Mouse (Mus musculus) heart, postnatal 14 days (tissue): ENCODE measurements at regions not wholly inside any gene's neighbourhood (a gene's known extent, or its start where the extent isn't known, plus 50 kb on each side); places are given as distances from the start of the nearest gene placed in this dataset.
A peak's percentile ranks its signal among the peaks of the same experiment; 100 is the strongest.

Experiments
- DNase-seq, 2 experiments: peaks; one replicate each; pipeline ENCODE4 v3.0.0; 2021 to 2022
- intact Hi-C: fragments of 180-260 bp; cut with DNase I; formaldehyde crosslinking; loops from one replicate; pipeline ENCODE4 v1.15.1; 2025

GRCm38 (mm10) chr1:121123436-121123835, 209.0 kb downstream of the Insig2 start:
- intact Hi-C loops: no loop called here
- no peak for DNase-seq

- intact Hi-C loops: no loop called here
- DNase-seq: no peak
Measured at GRCm38 (mm10) chr1:121136284-121136683, 196.1 kb downstream of the Insig2 start.

- intact Hi-C loops: no loop called here
- no peak for DNase-seq
Measured at GRCm38 (mm10) chr1:121136846-121137245, 195.5 kb downstream of the Insig2 start.

GRCm38 (mm10) chr1:121144981-121145380, 187.4 kb downstream of the Insig2 start:
- intact Hi-C loops: no loop called here
- no peak for DNase-seq

- DNase-seq: no peak
- intact Hi-C loops: no loop called here
Measured at GRCm38 (mm10) chr1:121153476-121153875, 178.9 kb downstream of the Insig2 start.

GRCm38 (mm10) chr1:121154616-121155015, 177.8 kb downstream of the Insig2 start:
- intact Hi-C loops: no loop called here
- DNase-seq: no peak

GRCm38 (mm10) chr1:121168651-121169050, 163.7 kb downstream of the Insig2 start:
- no peak for DNase-seq
- intact Hi-C loops: no loop called here

- intact Hi-C loops: loop anchor here (10.0 kb wide), 1 partner anchor 122 kb away; no protein-coding TSS in a partner anchor
- no peak for DNase-seq
Measured at GRCm38 (mm10) chr1:121176541-121176940, 155.8 kb downstream of the Insig2 start.

GRCm38 (mm10) chr1:121177136-121177907, 155.1 kb downstream of the Insig2 start:
- DNase-seq: no peak
- intact Hi-C loops: loop anchor here (10.0 kb wide), 1 partner anchor 123 kb away; no protein-coding TSS in a partner anchor

GRCm38 (mm10) chr1:121177908-121178311, 154.5 kb downstream of the Insig2 start:
- intact Hi-C loops: loop anchor here (10.0 kb wide), 1 partner anchor 123 kb away; no protein-coding TSS in a partner anchor

GRCm38 (mm10) chr1:121178611-121179245, 153.7 kb downstream of the Insig2 start:
- intact Hi-C loops: loop anchor here (10.0 kb wide), 1 partner anchor 124 kb away; no protein-coding TSS in a partner anchor
- DNase-seq: peak in 1 of 2 experiments; percentile 1

More at GRCm38 (mm10) chr1:121177908-121178311, 154.5 kb downstream of the Insig2 start:
- DNase-seq: peak in 1 of 2 experiments; percentile 4

- peak; percentile 73 to 82 for DNase-seq
Measured at GRCm38 (mm10) chr1:121180273-121181030, 151.9 kb downstream of the Insig2 start.

GRCm38 (mm10) chr1:121188895-121189294, 143.5 kb downstream of the Insig2 start:
- no peak for DNase-seq
- intact Hi-C loops: loop anchor here (10.0 kb wide), 1 partner anchor 216 kb away; no protein-coding TSS in a partner anchor

More at GRCm38 (mm10) chr1:121180273-121181030, 151.9 kb downstream of the Insig2 start:
- intact Hi-C loops: loop anchor here (2.0 to 10.0 kb wide), 3 partner anchors 224 to 594 kb away; no protein-coding TSS in a partner anchor

GRCm38 (mm10) chr1:121194800-121195199, 137.6 kb downstream of the Insig2 start:
- intact Hi-C loops: no loop called here
- DNase-seq: no peak

GRCm38 (mm10) chr1:121215843-121216242, 116.5 kb downstream of the Insig2 start:
- intact Hi-C loops: no loop called here
- peak in 1 of 2 experiments; percentile 12 for DNase-seq

GRCm38 (mm10) chr1:121224250-121224649, 108.1 kb downstream of the Insig2 start:
- no peak for DNase-seq
- intact Hi-C loops: no loop called here

- intact Hi-C loops: no loop called here
- DNase-seq: no peak
Measured at GRCm38 (mm10) chr1:121226466-121227232, 105.7 kb downstream of the Insig2 start.

- intact Hi-C loops: no loop called here
Measured at GRCm38 (mm10) chr1:121227233-121227594, 105.2 kb downstream of the Insig2 start.

GRCm38 (mm10) chr1:121243576-121243975, 88.8 kb downstream of the Insig2 start:
- no peak for DNase-seq
- intact Hi-C loops: no loop called here

More at GRCm38 (mm10) chr1:121227233-121227594, 105.2 kb downstream of the Insig2 start:
- no peak for DNase-seq

- no peak for DNase-seq
- intact Hi-C loops: no loop called here
Measured at GRCm38 (mm10) chr1:121247556-121247955, 84.8 kb downstream of the Insig2 start.
